Mouse (Mus musculus): ENCODE data around the gene Itpripl1.
"Not testable (repeated sequence)": the region's sequence is repeated elsewhere in the genome, so short reads cannot be mapped to it uniquely, and the experiment has no call there.

The Itpripl1 gene

GRCm38 (mm10) chr2:127092000-127092399 is 51.2 kb downstream of the Itpripl1 start:
- DNase-seq (ENCODE audit: low spot score in 2 of 2), result no peak

DNA sequence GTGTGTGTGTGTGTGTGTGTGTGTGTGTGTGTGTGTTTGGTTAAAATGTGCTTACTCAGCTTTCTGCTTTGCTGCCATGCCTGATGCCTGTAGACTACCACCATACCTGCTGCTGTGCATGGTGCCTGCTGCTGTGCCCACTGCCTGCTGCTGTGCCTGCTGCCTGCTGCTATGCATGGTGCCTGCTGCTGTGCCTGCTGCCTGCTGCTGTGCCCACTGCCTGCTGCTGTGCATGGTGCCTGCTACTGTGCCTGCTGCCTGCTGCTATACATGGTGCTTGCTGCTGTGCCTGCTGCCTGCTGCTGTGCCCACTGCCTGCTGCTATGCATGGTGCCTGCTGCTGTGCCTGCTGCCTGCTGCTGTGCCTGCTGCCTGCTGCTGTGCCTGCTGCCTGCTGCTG is 53.1 kb downstream of the Itpripl1 start:
- not testable (repeated sequence) for DNase-seq (ENCODE audit: low spot score in 2 of 2)

Measured in urinary bladder, postnatal 4 days (tissue).